Mouse (Mus musculus): ENCODE results near the gene Slfn9.

GRCm38 (mm10) chr11:82987621-82988020 lies 4.0 kb downstream of the Slfn9 start:
- TF ChIP-seq GATA1 (IDR thresholded peaks at IDR 0.05; ENCODE audit: borderline replicate concordance, low read length) (no peak), FLI1 (IDR thresholded peaks at IDR 0.05; ENCODE audit: low read length) (no peak)
